Mouse (Mus musculus): ENCODE data around the gene Ctsl.

The Ctsl gene

GRCm38 (mm10) chr13:64375160-64375559 lies 4.5 kb upstream of the Ctsl start:
- DNase-seq (ENCODE audit: extremely low read depth, insufficient read length, low spot score): no peak

GRCm38 (mm10) chr13:64373695-64374094 lies 3.0 kb upstream of the Ctsl start:
- no peak for DNase-seq (ENCODE audit: extremely low read depth, insufficient read length, low spot score)

GRCm38 (mm10) chr13:64369805-64370172 lies 901 bp downstream of the Ctsl start:
- no peak for DNase-seq (ENCODE audit: extremely low read depth, insufficient read length, low spot score)

DNA sequence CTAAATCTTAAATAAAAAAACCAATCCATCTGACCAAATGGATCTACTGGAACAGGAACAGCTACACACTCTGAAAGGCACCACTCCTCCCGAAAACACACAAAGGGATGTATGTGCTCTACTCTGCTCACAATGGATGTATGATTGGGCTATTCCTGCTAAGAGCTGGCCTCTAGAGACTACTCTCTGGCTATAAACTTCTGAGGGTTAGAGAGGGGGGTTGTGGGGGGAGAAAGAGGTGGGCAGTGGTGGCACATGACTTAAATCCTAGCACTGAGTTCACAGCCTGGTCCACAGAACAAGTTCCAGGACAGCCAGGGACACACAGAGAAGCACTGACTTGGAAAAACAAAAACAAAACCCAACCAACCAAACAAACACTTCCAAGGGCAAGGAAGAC lies 2.1 kb downstream of the Ctsl start:
- no peak for DNase-seq (ENCODE audit: extremely low read depth, insufficient read length, low spot score)

- DNase-seq (ENCODE audit: extremely low read depth, insufficient read length, low spot score): no peak
Observed at GRCm38 (mm10) chr13:64367615-64368014, 3.1 kb downstream of the Ctsl start.

DNA sequence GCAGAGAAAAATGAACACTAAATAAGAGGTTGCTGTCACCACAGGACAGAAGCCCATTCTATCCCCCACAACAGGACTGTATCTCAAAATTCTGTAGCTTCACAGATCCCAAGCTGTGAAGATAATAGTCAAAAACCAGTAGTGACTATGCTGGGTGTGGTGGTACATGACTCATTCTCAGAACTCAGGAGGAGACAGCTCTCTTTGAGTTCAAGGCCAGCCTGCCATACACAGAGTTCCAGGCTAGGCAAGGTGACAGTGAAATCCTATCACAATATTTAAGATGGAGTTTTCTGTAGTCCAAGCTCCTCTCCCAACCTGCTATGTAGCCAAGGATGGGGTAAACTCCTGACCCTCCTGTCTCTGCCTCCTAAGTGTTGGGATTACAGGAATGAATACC lies 5.4 kb downstream of the Ctsl start:
- DNase-seq (ENCODE audit: extremely low read depth, insufficient read length, low spot score): no peak

DNA sequence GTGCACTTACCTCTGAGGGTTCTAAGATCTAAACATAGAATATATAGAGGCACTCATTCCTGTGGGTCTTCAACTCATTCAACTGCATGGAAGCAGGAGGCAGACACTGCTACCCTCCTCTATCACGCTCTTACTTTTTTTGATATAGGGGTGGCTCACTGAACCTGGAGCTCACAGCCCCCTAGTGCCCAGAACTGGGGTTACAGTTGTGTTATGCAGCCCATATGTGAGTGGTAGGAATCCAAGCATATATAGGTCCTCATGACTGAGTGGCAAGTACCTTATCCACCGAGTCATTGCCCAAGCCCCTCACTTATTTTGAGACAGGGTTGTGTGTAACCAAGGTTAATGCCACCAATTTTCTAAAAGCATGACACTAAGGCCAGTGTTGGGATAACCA lies 6.4 kb downstream of the Ctsl start:
- no peak for DNase-seq (ENCODE audit: extremely low read depth, insufficient read length, low spot score)

DNA sequence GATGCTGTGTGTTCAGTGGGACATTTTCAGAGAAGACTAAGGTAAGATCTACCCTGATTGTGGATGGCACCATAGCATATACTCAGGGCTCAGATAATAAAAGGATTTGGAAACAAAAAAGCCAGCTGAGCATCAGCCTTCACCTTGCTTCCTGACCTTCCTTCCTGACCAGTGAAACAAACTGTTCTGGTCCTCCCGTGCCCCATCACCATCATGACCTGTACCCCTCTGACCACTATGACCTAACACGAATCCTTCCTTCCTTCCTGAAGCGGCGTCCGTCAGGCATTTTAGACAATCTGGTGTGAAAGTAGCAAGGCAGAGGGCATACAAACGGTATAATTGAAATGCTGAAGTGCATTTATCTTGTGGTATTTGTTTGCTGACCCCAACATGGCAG lies 8.6 kb downstream of the Ctsl start:
- DNase-seq (ENCODE audit: extremely low read depth, insufficient read length, low spot score): no peak

DNA sequence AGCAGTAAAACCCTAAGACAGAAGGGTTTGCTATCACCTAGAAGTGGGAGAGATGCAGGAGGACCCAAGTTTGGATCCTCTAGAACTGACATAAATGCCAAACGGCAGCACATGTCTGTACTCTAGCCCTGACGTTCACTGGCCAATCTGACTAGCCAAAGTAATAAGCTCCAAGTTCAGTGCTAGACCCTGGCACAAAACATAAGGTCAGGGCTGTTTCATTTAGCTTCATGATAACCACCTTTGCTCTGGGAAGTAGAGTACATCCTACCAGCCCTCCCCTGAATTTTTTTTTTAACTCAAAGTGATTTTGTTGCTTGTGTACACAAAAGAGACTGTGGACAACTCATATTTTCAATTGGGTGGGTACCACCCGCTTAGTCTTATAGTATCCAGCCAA lies 9.7 kb downstream of the Ctsl start:
- no peak for DNase-seq (ENCODE audit: extremely low read depth, insufficient read length, low spot score)

DNA sequence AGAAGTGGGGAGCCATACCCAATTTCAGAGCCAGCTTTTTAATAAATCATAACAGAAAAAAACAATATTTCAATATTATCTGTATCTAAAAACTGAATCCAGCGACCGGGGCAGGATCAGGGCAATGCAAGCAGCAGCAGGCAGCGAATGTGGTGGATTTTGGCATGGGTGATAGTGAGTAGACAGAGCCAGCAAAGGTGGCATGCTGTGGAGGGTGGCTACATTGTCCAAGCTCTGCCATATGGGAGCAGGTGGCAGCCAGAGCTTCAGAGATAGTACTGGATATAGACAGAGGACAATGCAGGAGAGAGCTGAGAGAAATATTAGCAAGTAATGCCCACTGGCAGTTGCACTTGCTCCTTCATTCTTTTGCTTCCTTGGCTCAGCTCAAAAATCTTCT lies 11.0 kb downstream of the Ctsl start:
- no peak for DNase-seq (ENCODE audit: extremely low read depth, insufficient read length, low spot score)

DNA sequence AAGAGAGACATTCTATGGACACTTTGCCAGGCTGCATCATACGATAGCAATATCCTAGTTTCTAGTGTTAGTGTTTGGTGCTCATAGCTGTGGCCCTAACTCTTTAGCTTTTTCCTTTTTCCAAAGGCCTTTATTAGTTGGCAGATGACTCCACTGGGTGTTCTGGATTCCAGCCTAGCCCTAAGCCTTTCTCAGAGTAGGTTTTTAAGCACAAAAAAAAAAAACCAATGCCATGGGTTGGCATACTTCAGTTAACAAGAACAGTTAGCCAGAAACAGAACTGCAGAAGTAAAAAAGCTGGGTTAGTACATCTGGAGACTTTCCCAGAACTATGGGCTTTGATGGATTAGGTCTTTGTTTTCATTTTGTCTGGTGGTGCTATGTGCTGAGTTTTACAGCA lies 12.2 kb downstream of the Ctsl start:
- no peak for DNase-seq (ENCODE audit: extremely low read depth, insufficient read length, low spot score)

GRCm38 (mm10) chr13:64357389-64357788 lies 13.3 kb downstream of the Ctsl start:
- DNase-seq (ENCODE audit: extremely low read depth, insufficient read length, low spot score): no peak

DNA sequence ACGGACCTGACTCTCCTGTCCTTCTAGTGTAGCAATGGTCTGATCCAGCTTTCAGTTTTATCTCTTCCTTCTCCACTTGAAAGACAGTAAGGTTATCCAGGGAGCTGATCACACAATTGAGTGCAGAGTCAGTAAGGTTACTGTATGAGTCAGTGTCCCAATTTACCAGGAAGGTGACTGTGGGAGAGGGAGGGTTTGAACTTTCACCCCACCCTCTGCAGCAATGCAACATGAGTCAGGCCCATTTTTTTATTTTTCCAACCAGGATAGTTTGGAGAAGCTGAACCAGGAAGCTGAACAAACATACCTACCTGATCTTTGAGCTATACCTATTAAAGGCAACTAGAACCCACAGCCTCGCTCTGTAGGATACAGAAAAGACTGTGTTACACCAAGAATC lies 21.2 kb downstream of the Ctsl start:
- peak; percentile 19 for DNase-seq (ENCODE audit: extremely low read depth, insufficient read length, low spot score)

DNA sequence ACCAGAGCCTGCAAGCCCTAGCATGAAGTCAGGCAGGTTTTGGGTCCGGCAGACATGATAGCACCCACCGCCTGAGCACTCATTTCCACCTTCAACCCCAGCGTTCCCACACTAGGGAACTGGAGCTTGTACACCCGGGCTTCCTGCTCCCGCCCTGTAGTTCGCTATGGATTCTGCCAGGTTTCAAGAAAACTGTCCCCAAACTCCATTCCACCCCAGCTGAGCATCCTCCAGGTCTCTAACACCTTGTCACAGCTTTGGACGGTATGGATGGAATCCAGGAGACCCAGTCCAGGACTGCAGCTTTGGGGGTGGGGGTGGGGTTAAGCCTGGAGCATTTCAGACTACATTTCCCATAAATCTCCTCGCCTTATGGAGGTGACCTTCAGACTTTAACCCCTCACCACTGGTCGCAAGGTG lies 26.6 kb downstream of the Ctsl start:
- peak; percentile 19 for DNase-seq (ENCODE audit: extremely low read depth, insufficient read length, low spot score)

DNA sequence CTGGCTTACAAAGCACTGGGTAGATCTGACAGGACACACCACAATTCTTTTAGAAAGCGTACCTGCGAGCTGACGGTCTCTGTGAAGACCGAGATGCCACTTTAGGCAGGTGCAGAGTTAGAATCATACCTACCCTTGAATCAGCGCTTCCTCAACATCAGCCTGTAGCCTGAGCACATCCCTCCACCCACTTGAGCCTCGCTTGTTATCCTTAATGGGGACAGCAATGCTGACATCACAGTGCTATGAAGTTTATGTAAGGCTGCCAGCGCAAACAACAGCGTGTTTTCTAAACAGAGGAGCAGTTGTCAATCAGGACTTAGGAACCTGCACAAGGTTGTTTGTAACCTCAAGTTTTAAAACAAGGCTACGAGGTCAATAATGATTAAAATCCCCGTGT lies 27.1 kb downstream of the Ctsl start:
- no peak for DNase-seq (ENCODE audit: extremely low read depth, insufficient read length, low spot score)

DNA sequence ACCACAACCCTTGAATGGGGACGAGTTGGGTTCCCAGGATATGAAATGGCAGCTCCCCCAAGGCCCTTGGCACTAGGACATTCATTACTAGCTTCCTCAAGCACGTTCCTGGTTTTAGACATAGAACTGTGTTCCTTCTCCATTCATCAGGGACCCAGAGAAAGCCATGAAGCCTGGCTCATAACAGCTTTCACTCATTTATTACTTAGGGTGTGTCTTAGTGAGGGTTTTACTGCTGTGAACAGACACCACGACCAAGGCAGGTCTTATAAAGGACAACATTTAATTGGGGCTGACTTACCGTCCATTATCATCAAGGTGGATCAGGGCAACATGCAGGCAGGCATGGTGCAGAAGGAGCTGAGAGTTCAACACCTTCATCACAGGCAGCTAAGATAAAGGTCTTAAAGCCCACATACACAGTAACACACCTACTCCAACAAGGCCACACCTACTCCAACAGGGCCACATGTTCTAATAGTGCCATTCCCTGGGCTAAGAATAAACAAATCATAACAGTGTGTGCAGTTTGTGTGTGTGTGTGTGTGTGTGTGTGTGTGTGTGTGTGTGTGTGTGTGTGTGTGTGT lies 35.1 kb downstream of the Ctsl start:
- DNase-seq (ENCODE audit: extremely low read depth, insufficient read length, low spot score): no peak

GRCm38 (mm10) chr13:64333102-64333501 lies 37.6 kb downstream of the Ctsl start:
- no peak for DNase-seq (ENCODE audit: extremely low read depth, insufficient read length, low spot score)

- DNase-seq (ENCODE audit: extremely low read depth, insufficient read length, low spot score): no peak
Observed at GRCm38 (mm10) chr13:64332321-64332720, 38.4 kb downstream of the Ctsl start.

- DNase-seq (ENCODE audit: extremely low read depth, insufficient read length, low spot score): no peak
Observed at GRCm38 (mm10) chr13:64322561-64323281, 48.0 kb downstream of the Ctsl start.

DNA sequence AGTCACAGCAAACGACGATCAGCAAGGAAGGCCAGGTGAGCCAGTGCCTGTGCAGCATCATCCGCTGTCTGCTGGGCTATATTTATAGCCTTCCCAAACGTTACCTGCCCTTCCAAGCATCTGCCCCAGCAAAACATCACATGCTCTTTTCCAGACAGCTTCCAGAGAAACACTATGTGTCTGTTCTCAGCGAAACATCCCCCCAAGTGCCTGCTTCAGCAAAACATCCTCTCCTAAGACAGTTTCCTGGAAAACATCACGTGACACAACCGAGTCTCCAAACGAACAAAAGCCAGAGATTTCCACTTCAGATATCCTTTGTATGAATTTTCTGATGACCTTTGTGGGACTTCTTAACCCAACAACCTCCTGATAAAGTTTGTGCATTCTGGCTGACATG lies 50.4 kb downstream of the Ctsl start:
- no peak for DNase-seq (ENCODE audit: extremely low read depth, insufficient read length, low spot score)

DNA sequence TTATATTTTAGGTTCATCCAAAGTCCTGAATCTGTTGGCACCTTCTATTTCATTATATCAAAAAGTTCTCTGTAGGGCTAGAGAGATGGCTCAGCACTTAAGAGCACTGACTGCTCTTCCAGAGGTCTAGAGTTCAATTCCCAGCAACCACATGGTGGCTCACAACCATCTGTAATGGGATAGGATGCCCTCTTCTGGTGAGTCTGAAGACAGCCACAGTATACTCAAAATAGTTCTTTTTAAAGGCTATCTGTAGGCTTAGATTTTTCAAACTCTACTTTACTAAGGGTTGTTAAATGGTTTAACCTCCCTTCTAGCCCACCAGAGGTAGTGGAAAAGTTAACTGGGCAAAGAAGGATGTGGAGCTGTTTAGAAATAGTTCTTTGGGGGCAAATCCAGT lies 50.9 kb downstream of the Ctsl start:
- DNase-seq (ENCODE audit: extremely low read depth, insufficient read length, low spot score): peak; percentile 43

- DNase-seq (ENCODE audit: extremely low read depth, insufficient read length, low spot score): peak; percentile 66
Observed at GRCm38 (mm10) chr13:64318355-64318754, 52.3 kb downstream of the Ctsl start.
